Mouse (Mus musculus): ENCODE measurements at regions not wholly inside any gene's neighbourhood (a gene's known extent, or its start where the extent isn't known, plus 50 kb on each side); places are given as distances from the start of the nearest gene placed in this dataset.

- H3K9me3 ChIP-seq: no peaks in the 10 kb centered on the region
- no peaks in the 10 kb centered on the region for H3K27me3 ChIP-seq
- 33% methylated on average over 5 of the region's 5 CpGs for WGBS
- no peaks in the 10 kb centered on the region for H3K4me1 ChIP-seq
- no peak overlapping the region for H3K4me3 ChIP-seq
- no peaks in the 10 kb centered on the region for H3K36me3 ChIP-seq
- H3K27ac ChIP-seq: no peak overlapping the region
- H3K9ac ChIP-seq: no peak overlapping the region
- ATAC-seq (ENCODE audit: borderline replicate concordance, extremely low read depth, low FRiP score, low TSS enrichment): peak; percentile 59; the same call in 1 of the 2 replicates
- H3K4me2 ChIP-seq: no peak overlapping the region
Observed at GRCm38 (mm10) chrX:37753474-37753873, 51.2 kb upstream of the Rhox5 start.

- Histone ChIP-seq H3K9me3 (no peaks in the 10 kb centered on the region), H3K4me1 (no peaks in the 10 kb centered on the region), H3K27ac (no peak overlapping the region), H3K4me3 (no peak overlapping the region), H3K9ac (no peak overlapping the region), H3K36me3 (no peaks in the 10 kb centered on the region), H3K27me3 (no peaks in the 10 kb centered on the region), H3K4me2 (no peak overlapping the region)
- WGBS: 88% methylated on average over 8 of the region's 8 CpGs
- ATAC-seq (ENCODE audit: borderline replicate concordance, extremely low read depth, low FRiP score, low TSS enrichment): no peak
Observed at GRCm38 (mm10) chrX:37754385-37754784, 50.3 kb upstream of the Rhox5 start.

All from lung, embryonic 15.5 days (tissue).